Mouse (Mus musculus) bone marrow, adult 2 months (tissue): ENCODE measurements around the gene Cstf3. TPM values are rescaled to one million over a fixed set of nuclear protein-coding genes. Genes with fewer than 3 reads are reported as not detected.

ENCODE experiments used
- H3K27ac ChIP-seq: fragments of 200-500 bp; 2 replicates; pipeline ENCODE4 v1.5.1; 2012; ENCODE audit warnings: low read depth, mild to moderate bottlenecking, control low read depth, inconsistent platforms, low read length; ENCODE audit not compliant: control insufficient read depth, poor library complexity, insufficient read depth
- H3K4me1 ChIP-seq: fragments of 200-500 bp; 2 replicates; pipeline ENCODE4 v1.6.1; 2011; ENCODE audit warnings: low read length; ENCODE audit not compliant: control insufficient read depth, insufficient read depth
- H3K4me3 ChIP-seq: fragments of 200-500 bp; replicated peaks from 2 replicates; pipeline ENCODE3; 2011; ENCODE audit warnings: mild to moderate bottlenecking, low read depth, low read length, control low read depth; ENCODE audit not compliant: control insufficient read depth
- CTCF ChIP-seq: fragments of 200-500 bp; IDR thresholded peaks from 2 replicates; pipeline ENCODE4 v1.5.1; 2011; ENCODE audit warnings: low read length, control low read depth; ENCODE audit not compliant: control insufficient read depth, insufficient read depth
- POLR2A ChIP-seq: fragments of 200-500 bp; IDR thresholded peaks from 2 replicates; pipeline ENCODE4 v1.6.1; 2011; ENCODE audit warnings: low read depth, mild to moderate bottlenecking, control low read depth, low read length, borderline replicate concordance; ENCODE audit not compliant: control insufficient read depth
- WGBS: fragments of 180-500 bp; shearing (Covaris S2); methylation state at CpG from one replicate; pipeline ENCODE4 v1.1.7; 2018; 5-methylcytosine and 5-hydroxymethylcytosine counted together
- polyA plus RNA-seq: library from polyadenylated mRNA; stranded (reverse); fragments of >200 nt; gene quantifications from 2 replicates; pipeline ENCODE4 v1.2.4, GENCODE M21; 2011; ENCODE audit warnings: low replicate concordance; ENCODE audit not compliant: missing spikeins, insufficient read depth, insufficient read length

Gene Cstf3
- polyA plus RNA-seq, 1 experiment: 26.7 TPM

DNA sequence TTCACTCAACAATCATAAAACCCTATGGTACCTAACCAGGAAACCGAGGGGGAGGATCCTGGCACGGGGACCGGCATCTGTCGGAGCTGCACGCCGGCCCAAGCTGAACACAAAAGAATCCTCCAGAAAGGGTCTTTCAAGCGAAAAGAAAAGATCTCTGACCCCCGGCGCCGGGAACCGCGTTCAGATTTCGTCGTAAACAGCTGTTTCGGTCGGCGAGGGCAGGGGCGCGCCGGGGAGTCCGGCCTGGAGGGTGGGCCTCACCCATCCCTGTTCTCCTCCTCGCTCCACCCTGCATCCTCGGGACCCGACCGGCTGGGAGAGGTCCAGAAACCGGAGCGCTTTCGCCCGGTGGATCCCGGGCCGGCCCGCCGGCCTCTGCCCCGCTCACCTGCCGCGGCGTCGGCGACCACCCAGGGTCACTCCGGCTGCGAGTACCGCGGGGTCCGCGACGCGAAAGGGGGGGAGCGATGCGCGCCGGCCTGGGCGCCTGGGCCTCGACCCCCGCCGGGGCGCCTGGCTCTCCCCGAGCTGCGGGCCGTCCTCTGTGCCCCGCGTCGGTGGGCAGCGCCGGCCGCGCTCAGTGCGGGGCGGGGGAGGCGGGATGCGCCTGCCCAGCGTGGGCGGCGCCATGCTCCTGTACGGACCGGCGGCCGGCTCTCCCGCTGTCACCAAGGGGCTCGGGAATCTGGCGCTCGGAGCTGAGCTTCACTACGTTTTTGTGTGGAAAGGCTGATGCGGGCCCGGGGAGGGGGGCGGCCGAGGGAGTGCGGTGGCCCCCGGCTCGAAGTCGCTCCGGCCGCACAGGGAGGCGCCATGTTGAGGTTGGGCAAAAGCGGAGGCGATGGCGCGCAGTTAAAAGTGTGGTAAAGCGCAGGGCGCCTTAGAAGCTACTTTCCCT is 121.5 kb downstream of the Cstf3 start, which contains the start of gene Tcp11l1:
Tcp11l1 (minus strand) TSS at position 585 of the 901 bp plus-strand sequence.
- Histone ChIP-seq H3K4me1 (no peaks in the 10 kb centered on the region), H3K27ac (no peak within 1 kb of the TSS; the same call in 1 of the 2 replicates), H3K4me3 (peak within 1 kb of the TSS; percentile 55)
- TF ChIP-seq CTCF (no peak), POLR2A (no peak)
- WGBS: under 1% methylated on average over 98 of the region's 99 CpGs

DNA sequence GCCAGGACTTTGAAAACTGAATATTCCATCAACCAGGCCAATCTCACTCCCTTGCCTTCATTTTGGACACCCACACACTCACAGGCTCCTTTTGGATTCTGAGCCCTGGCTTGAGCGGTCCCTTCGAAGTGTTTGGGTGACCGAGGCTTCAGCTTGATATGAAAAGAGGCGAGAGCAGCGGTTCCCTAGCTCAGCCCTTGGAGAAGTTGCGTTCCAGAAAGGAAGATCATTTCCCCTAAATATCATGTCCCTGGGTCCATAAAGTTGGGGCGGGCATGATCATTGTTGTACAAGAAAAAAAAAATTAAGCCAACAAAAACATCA is 122.1 kb downstream of the Cstf3 start:
- WGBS: 4% methylated on average over 7 of the region's 7 CpGs
- Histone ChIP-seq H3K4me3 (peak overlapping the region; percentile 55), H3K4me1 (no peaks in the 10 kb centered on the region), H3K27ac (no peak overlapping the region)
- TF ChIP-seq CTCF: no peak
- no peak for TF ChIP-seq POLR2A

- H3K4me1 ChIP-seq: no peaks in the 10 kb centered on the region
- no peak for TF ChIP-seq POLR2A
- no peak for TF ChIP-seq CTCF
- H3K27ac ChIP-seq: no peak overlapping the region
- H3K4me3 ChIP-seq: no peak overlapping the region
- 86% methylated on average over 15 of the region's 15 CpGs for WGBS
Measured at GRCm38 (mm10) chr2:104714254-104714691, 124.0 kb downstream of the Cstf3 start.

Other genes with a start within 250 kb of the Cstf3 start
- not detected in 2 replicates for gene D430041D05Rik, start 179.5 kb upstream of the Cstf3 start, polyA plus RNA-seq
- gene Hipk3, start 96.1 kb upstream of the Cstf3 start, polyA plus RNA-seq: 8.7 and 8.8 TPM in 2 replicates
- 2.7 and 3.9 TPM in 2 replicates for gene Tcp11l1, start 121.6 kb downstream of the Cstf3 start, polyA plus RNA-seq
- gene Pin1rt1, start 125.9 kb downstream of the Cstf3 start, polyA plus RNA-seq: not detected in 2 replicates
- gene Depdc7, start 152.4 kb downstream of the Cstf3 start, polyA plus RNA-seq: 1.7 TPM in 1 of 2 replicates, not detected in the other
- gene Qser1, start 226.2 kb downstream of the Cstf3 start, polyA plus RNA-seq: 1.2 and 2.8 TPM in 2 replicates